Mouse (Mus musculus): ENCODE measurements around the gene Olfr1358.

- TF ChIP-seq CTCF (IDR thresholded peaks at IDR 0.05; ENCODE audit: low read depth) = no peak
- TF ChIP-seq EP300 (IDR thresholded peaks at IDR 0.05; ENCODE audit: low read depth) = no peak
These were observed 2.6 kb downstream of the Olfr1358 start for GRCm38 (mm10) chr10:78519792-78520191.
